Mouse (Mus musculus) hindbrain, embryonic 16.5 days (tissue): ENCODE data around the gene Cbfa2t2. TPM values are rescaled to one million over a fixed set of nuclear protein-coding genes. Genes with fewer than 3 reads are reported as not detected.

Experiments used
- ATAC-seq: fragments of 200-750 bp; cut with Nextera tagmentation; 2 replicates; pipeline ENCODE4 v1.8.0; 2017; ENCODE audit warnings: moderate TSS enrichment, moderate library complexity
- H3K27ac ChIP-seq: fragments of 300-500 bp; sonication (generic); 2 replicates; pipeline ENCODE4 v1.5.1; 2014; ENCODE audit warnings: low read depth, mild to moderate bottlenecking, control low read depth, low read length, moderate library complexity
- H3K27me3 ChIP-seq: fragments of 300-500 bp; sonication (generic); replicated peaks from 2 replicates; pipeline ENCODE4 v1.6.1; 2014; ENCODE audit warnings: low read length; ENCODE audit not compliant: control insufficient read depth, insufficient read depth
- H3K36me3 ChIP-seq: fragments of 300-500 bp; sonication (generic); 2 replicates; pipeline ENCODE4 v1.6.1; 2014; ENCODE audit warnings: mild to moderate bottlenecking, low read length, moderate library complexity, mixed read lengths; ENCODE audit not compliant: control insufficient read depth, insufficient read depth
- H3K4me1 ChIP-seq: fragments of 300-500 bp; sonication (generic); 2 replicates; pipeline ENCODE4 v1.6.1; 2014; ENCODE audit warnings: low read depth, low read length; ENCODE audit not compliant: control insufficient read depth, insufficient read depth
- H3K4me2 ChIP-seq: fragments of 300-500 bp; sonication (generic); 2 replicates; pipeline ENCODE4 v1.6.1; 2014; ENCODE audit warnings: mild to moderate bottlenecking, low read length, control low read depth, moderate library complexity
- H3K4me3 ChIP-seq: fragments of 300-500 bp; sonication (generic); 2 replicates; pipeline ENCODE4 v1.5.1; 2014; ENCODE audit warnings: mild to moderate bottlenecking, low read length, control low read depth, moderate library complexity
- H3K9ac ChIP-seq: fragments of 300-500 bp; sonication (generic); 2 replicates; pipeline ENCODE4 v1.6.1; 2014; ENCODE audit warnings: low read depth, mild to moderate bottlenecking, control low read depth, low read length, moderate library complexity
- H3K9me3 ChIP-seq: fragments of 300-500 bp; sonication (generic); 2 replicates; pipeline ENCODE4 v1.6.1; 2014; ENCODE audit warnings: mild to moderate bottlenecking, low read length, moderate library complexity; ENCODE audit not compliant: control insufficient read depth
- WGBS: fragments of 180-500 bp; shearing (Covaris S2); extraction: QIAGEN DNeasy Blood & Tissue Kit; methylation state at CpG from one replicate; pipeline ENCODE4 v1.1.7; 2014; 5-methylcytosine and 5-hydroxymethylcytosine counted together
- polyA plus RNA-seq: library from polyadenylated mRNA; unstranded; fragments of >200 nt; fragmentation: Nextera tagmentation; extraction: Ambion mirVana; gene quantifications from 2 replicates; pipeline ENCODE4 v1.2.1, GENCODE M21; 2015

The Cbfa2t2 gene
- polyA plus RNA-seq, 1 experiment from 2014 or later, result 39.8 TPM

GRCm38 (mm10) chr2:154434690-154435089 is 1.6 kb upstream of the Cbfa2t2 start:
- Histone ChIP-seq H3K4me3 (no peak overlapping the region), H3K4me2 (no peak overlapping the region), H3K4me1 (peaks cover 11% of the 10 kb centered on the region), H3K27me3 (no peaks in the 10 kb centered on the region), H3K9me3 (no peaks in the 10 kb centered on the region), H3K27ac (no peak overlapping the region), H3K36me3 (no peaks in the 10 kb centered on the region), H3K9ac (no peak overlapping the region)
- 96% methylated on average over 7 of the region's 7 CpGs for WGBS
- no peak for ATAC-seq

- Histone ChIP-seq H3K4me2 (peak overlapping the region; percentile 56), H3K4me3 (peak overlapping the region; percentile 96), H3K27me3 (no peaks in the 10 kb centered on the region), H3K9ac (peak overlapping the region; percentile 98), H3K36me3 (no peaks in the 10 kb centered on the region), H3K27ac (peak overlapping the region; percentile 92), H3K9me3 (no peaks in the 10 kb centered on the region), H3K4me1 (peaks cover 12% of the 10 kb centered on the region)
- ATAC-seq, result peak; percentile 99
- WGBS, result 0% methylated on average over 25 of the region's 44 CpGs
Measured at GRCm38 (mm10) chr2:154436076-154436457, 214 bp upstream of the Cbfa2t2 start.

- Histone ChIP-seq H3K9me3 (no peaks in the 10 kb centered on the region), H3K36me3 (no peaks in the 10 kb centered on the region), H3K4me1 (peaks cover 12% of the 10 kb centered on the region), H3K27me3 (no peaks in the 10 kb centered on the region), H3K9ac (peak overlapping the region; percentile 98), H3K4me3 (peak overlapping the region; percentile 96), H3K4me2 (peak overlapping the region; percentile 57), H3K27ac (no peak overlapping the region; the same call in 1 of the 2 replicates)
- ATAC-seq, result no peak
- WGBS, result 14% methylated on average over 7 of the region's 7 CpGs
Measured at GRCm38 (mm10) chr2:154437191-154437527, 878 bp downstream of the Cbfa2t2 start.

- Histone ChIP-seq H3K4me1 (peaks cover 12% of the 10 kb centered on the region), H3K4me2 (no peak overlapping the region), H3K4me3 (no peak overlapping the region), H3K27ac (no peak overlapping the region), H3K9ac (no peak overlapping the region), H3K36me3 (no peaks in the 10 kb centered on the region; the same call in 1 of the 2 replicates), H3K27me3 (no peaks in the 10 kb centered on the region), H3K9me3 (no peaks in the 10 kb centered on the region)
- ATAC-seq, result no peak
Measured at GRCm38 (mm10) chr2:154440453-154440852, 4.2 kb downstream of the Cbfa2t2 start.

- no peak overlapping the region for H3K4me2 ChIP-seq
- no peak overlapping the region for H3K4me3 ChIP-seq
- H3K9ac ChIP-seq, result no peak overlapping the region
- ATAC-seq, result no peak
- no peaks in the 10 kb centered on the region for H3K9me3 ChIP-seq
- peaks cover 4% of the 10 kb centered on the region; the same call in 1 of the 2 replicates for H3K36me3 ChIP-seq
- no peaks in the 10 kb centered on the region for H3K27me3 ChIP-seq
- no peaks in the 10 kb centered on the region for H3K4me1 ChIP-seq
- no peak overlapping the region for H3K27ac ChIP-seq
- 97% methylated on average over 8 of the region's 8 CpGs for WGBS
Measured at GRCm38 (mm10) chr2:154447821-154448220, 11.5 kb downstream of the Cbfa2t2 start.

GRCm38 (mm10) chr2:154448633-154449032 is 12.4 kb downstream of the Cbfa2t2 start:
- H3K27me3 ChIP-seq, result no peaks in the 10 kb centered on the region
- H3K36me3 ChIP-seq, result peaks cover 4% of the 10 kb centered on the region; the same call in 1 of the 2 replicates
- no peak overlapping the region for H3K27ac ChIP-seq
- H3K9me3 ChIP-seq, result no peaks in the 10 kb centered on the region
- H3K4me2 ChIP-seq, result no peak overlapping the region
- no peak for ATAC-seq
- H3K4me3 ChIP-seq, result no peak overlapping the region
- H3K9ac ChIP-seq, result no peak overlapping the region
- no peaks in the 10 kb centered on the region for H3K4me1 ChIP-seq

- H3K27me3 ChIP-seq, result no peaks in the 10 kb centered on the region
- peaks cover 8% of the 10 kb centered on the region; the same call in 1 of the 2 replicates for H3K4me1 ChIP-seq
- H3K9ac ChIP-seq, result no peak overlapping the region
- peaks cover 3% of the 10 kb centered on the region; the same call in 1 of the 2 replicates for H3K36me3 ChIP-seq
- no peak overlapping the region for H3K27ac ChIP-seq
- H3K4me2 ChIP-seq, result no peak overlapping the region
- H3K9me3 ChIP-seq, result no peaks in the 10 kb centered on the region
- H3K4me3 ChIP-seq, result no peak overlapping the region
- 86% methylated on average over 2 of the region's 2 CpGs for WGBS
- ATAC-seq, result no peak
Measured at GRCm38 (mm10) chr2:154452951-154453350, 16.7 kb downstream of the Cbfa2t2 start.

- H3K9ac ChIP-seq, result no peak overlapping the region
- WGBS, result 63% methylated on average over 1 of the region's 1 CpGs
- H3K9me3 ChIP-seq, result no peaks in the 10 kb centered on the region
- no peak overlapping the region for H3K4me2 ChIP-seq
- no peaks in the 10 kb centered on the region for H3K36me3 ChIP-seq
- no peak overlapping the region for H3K4me3 ChIP-seq
- no peak for ATAC-seq
- H3K4me1 ChIP-seq, result peaks cover 8% of the 10 kb centered on the region; the same call in 1 of the 2 replicates
- no peaks in the 10 kb centered on the region for H3K27me3 ChIP-seq
- no peak overlapping the region for H3K27ac ChIP-seq
Measured at GRCm38 (mm10) chr2:154454099-154454498, 17.8 kb downstream of the Cbfa2t2 start.

- no peak overlapping the region; the same call in 1 of the 2 replicates for H3K27ac ChIP-seq
- no peaks in the 10 kb centered on the region for H3K36me3 ChIP-seq
- WGBS, result 42% methylated on average over 3 of the region's 3 CpGs
- ATAC-seq, result peak; percentile 72
- H3K27me3 ChIP-seq, result no peaks in the 10 kb centered on the region
- H3K4me1 ChIP-seq, result peaks cover 9% of the 10 kb centered on the region
- no peak overlapping the region for H3K4me2 ChIP-seq
- no peak overlapping the region for H3K4me3 ChIP-seq
- no peaks in the 10 kb centered on the region for H3K9me3 ChIP-seq
- H3K9ac ChIP-seq, result no peak overlapping the region
Measured at GRCm38 (mm10) chr2:154454605-154455004, 18.3 kb downstream of the Cbfa2t2 start.

- Histone ChIP-seq H3K36me3 (no peaks in the 10 kb centered on the region), H3K27ac (peak overlapping the region; percentile 10; the same call in 1 of the 2 replicates), H3K4me3 (no peak overlapping the region), H3K4me1 (peaks cover 14% of the 10 kb centered on the region), H3K9ac (no peak overlapping the region), H3K4me2 (no peak overlapping the region), H3K27me3 (no peaks in the 10 kb centered on the region), H3K9me3 (no peaks in the 10 kb centered on the region)
- ATAC-seq, result no peak
- WGBS, result 40% methylated on average over 5 of the region's 5 CpGs
Measured at GRCm38 (mm10) chr2:154455776-154456175, 19.5 kb downstream of the Cbfa2t2 start.
